Mouse (Mus musculus) hindbrain, embryonic 16.5 days (tissue): ENCODE results near the gene Tmem37. TPM values are rescaled to one million over a fixed set of nuclear protein-coding genes. Genes with fewer than 3 reads are reported as not detected.

Experiments used
- ATAC-seq: fragments of 200-750 bp; cut with Nextera tagmentation; 2 replicates; pipeline ENCODE4 v1.8.0; 2017; ENCODE audit warnings: moderate TSS enrichment, moderate library complexity
- H3K27ac ChIP-seq: fragments of 300-500 bp; sonication (generic); 2 replicates; pipeline ENCODE4 v1.5.1; 2014; ENCODE audit warnings: low read depth, mild to moderate bottlenecking, control low read depth, low read length, moderate library complexity
- H3K27me3 ChIP-seq: fragments of 300-500 bp; sonication (generic); replicated peaks from 2 replicates; pipeline ENCODE4 v1.6.1; 2014; ENCODE audit warnings: low read length; ENCODE audit not compliant: control insufficient read depth, insufficient read depth
- H3K36me3 ChIP-seq: fragments of 300-500 bp; sonication (generic); 2 replicates; pipeline ENCODE4 v1.6.1; 2014; ENCODE audit warnings: mild to moderate bottlenecking, low read length, moderate library complexity, mixed read lengths; ENCODE audit not compliant: control insufficient read depth, insufficient read depth
- H3K4me1 ChIP-seq: fragments of 300-500 bp; sonication (generic); 2 replicates; pipeline ENCODE4 v1.6.1; 2014; ENCODE audit warnings: low read depth, low read length; ENCODE audit not compliant: control insufficient read depth, insufficient read depth
- H3K4me2 ChIP-seq: fragments of 300-500 bp; sonication (generic); 2 replicates; pipeline ENCODE4 v1.6.1; 2014; ENCODE audit warnings: mild to moderate bottlenecking, low read length, control low read depth, moderate library complexity
- H3K4me3 ChIP-seq: fragments of 300-500 bp; sonication (generic); 2 replicates; pipeline ENCODE4 v1.5.1; 2014; ENCODE audit warnings: mild to moderate bottlenecking, low read length, control low read depth, moderate library complexity
- H3K9ac ChIP-seq: fragments of 300-500 bp; sonication (generic); 2 replicates; pipeline ENCODE4 v1.6.1; 2014; ENCODE audit warnings: low read depth, mild to moderate bottlenecking, control low read depth, low read length, moderate library complexity
- H3K9me3 ChIP-seq: fragments of 300-500 bp; sonication (generic); 2 replicates; pipeline ENCODE4 v1.6.1; 2014; ENCODE audit warnings: mild to moderate bottlenecking, low read length, moderate library complexity; ENCODE audit not compliant: control insufficient read depth
- WGBS: fragments of 180-500 bp; shearing (Covaris S2); extraction: QIAGEN DNeasy Blood & Tissue Kit; methylation state at CpG from one replicate; pipeline ENCODE4 v1.1.7; 2014; 5-methylcytosine and 5-hydroxymethylcytosine counted together
- polyA plus RNA-seq: library from polyadenylated mRNA; unstranded; fragments of >200 nt; fragmentation: Nextera tagmentation; extraction: Ambion mirVana; gene quantifications from 2 replicates; pipeline ENCODE4 v1.2.1, GENCODE M21; 2015

Gene Tmem37
- polyA plus RNA-seq, 1 experiment from 2014 or later: 7.7 TPM

- H3K27me3 ChIP-seq: no peaks in the 10 kb centered on the region
- ATAC-seq: peak; percentile 91
- peak overlapping the region; percentile 82 for H3K27ac ChIP-seq
- H3K4me3 ChIP-seq: no peak overlapping the region
- H3K4me1 ChIP-seq: peaks cover 14% of the 10 kb centered on the region
- H3K9ac ChIP-seq: no peak overlapping the region
- no peak overlapping the region for H3K4me2 ChIP-seq
- H3K36me3 ChIP-seq: peaks cover 24% of the 10 kb centered on the region
- H3K9me3 ChIP-seq: peaks cover 4% of the 10 kb centered on the region
- 57% methylated on average over 9 of the region's 9 CpGs for WGBS
These were observed 41.8 kb upstream of the Tmem37 start for GRCm38 (mm10) chr1:120115671-120116081.

DNA sequence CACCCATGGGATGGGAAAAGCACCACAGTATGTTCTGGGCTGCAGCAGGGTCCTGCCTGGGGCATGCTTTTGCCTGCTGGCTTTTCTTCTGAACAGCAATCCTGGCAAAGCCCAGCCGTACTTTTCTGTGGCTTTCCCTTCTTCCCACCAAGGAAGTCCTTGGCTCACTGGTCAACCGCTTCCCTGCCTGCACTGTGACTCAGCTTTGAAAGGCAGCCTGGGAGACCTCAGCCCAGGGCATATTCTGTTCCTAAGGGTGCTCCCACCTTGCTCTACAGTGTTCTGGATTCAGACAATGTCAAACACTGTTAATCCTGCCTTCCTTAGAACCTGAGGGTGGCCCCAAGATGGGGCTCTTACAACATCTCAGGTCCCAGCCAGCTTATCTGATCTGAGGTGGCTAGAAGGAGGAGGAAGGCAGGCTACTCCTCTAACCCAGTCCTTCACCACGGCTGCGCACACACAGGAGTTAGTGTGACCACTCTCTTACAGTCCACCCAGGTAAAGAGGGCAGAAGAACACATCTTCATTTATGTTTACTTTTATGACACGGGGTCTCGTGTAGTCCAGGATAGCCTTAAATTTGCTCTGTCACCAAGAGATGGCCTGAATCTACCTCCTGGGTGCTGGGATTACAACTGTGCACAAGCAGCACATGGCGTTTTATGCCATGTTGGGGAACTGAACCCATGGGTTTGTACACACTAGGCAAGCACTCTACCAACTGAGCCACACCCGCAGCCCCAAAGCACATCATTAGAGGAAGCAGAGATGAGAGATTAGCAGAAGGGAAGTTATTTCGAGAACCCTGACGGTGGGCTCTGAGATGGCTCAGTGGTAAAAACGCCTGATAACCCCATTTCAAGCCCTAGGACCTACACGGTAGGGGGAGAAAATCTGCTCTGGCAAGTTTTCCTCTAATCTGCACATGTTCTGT, 38.6 kb upstream of the Tmem37 start:
- Histone ChIP-seq H3K4me2 (no peak overlapping the region), H3K9ac (no peak overlapping the region), H3K9me3 (peaks cover 4% of the 10 kb centered on the region), H3K27ac (0 out of 2 replicates have a peak overlapping the region, but pooled peaks have one; percentile 34), H3K4me1 (no peaks in the 10 kb centered on the region; the same call in 1 of the 2 replicates), H3K27me3 (no peaks in the 10 kb centered on the region), H3K36me3 (peaks cover 24% of the 10 kb centered on the region), H3K4me3 (no peak overlapping the region)
- no peak for ATAC-seq
- WGBS: 95% methylated on average over 12 of the region's 12 CpGs

DNA sequence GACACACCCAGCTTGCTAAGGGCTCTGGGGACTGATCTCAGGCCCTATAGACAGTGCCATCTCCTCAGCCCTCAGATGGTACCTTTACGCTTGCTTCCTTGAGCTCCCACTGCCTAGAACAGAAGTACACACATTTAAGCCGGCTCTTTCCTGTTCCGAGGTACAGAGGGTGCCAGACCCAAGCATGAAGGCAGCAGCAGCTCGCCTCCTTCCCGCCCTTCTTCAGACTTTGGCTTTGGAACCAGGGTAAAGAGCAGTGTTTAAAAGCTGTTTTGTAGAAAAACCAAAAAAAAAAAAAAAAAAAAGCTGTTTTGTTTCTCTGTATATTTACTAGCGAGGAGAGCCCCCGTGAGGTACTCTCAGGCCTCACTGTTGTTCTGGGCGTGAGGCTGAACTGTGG, 37.9 kb upstream of the Tmem37 start:
- ATAC-seq: no peak
- Histone ChIP-seq H3K9ac (no peak overlapping the region), H3K4me3 (no peak overlapping the region), H3K9me3 (peaks cover 4% of the 10 kb centered on the region), H3K4me1 (no peaks in the 10 kb centered on the region; the same call in 1 of the 2 replicates), H3K4me2 (no peak overlapping the region), H3K27ac (0 out of 2 replicates have a peak overlapping the region, but pooled peaks have one; percentile 34), H3K27me3 (no peaks in the 10 kb centered on the region), H3K36me3 (peaks cover 24% of the 10 kb centered on the region)
- 89% methylated on average over 8 of the region's 8 CpGs for WGBS

DNA sequence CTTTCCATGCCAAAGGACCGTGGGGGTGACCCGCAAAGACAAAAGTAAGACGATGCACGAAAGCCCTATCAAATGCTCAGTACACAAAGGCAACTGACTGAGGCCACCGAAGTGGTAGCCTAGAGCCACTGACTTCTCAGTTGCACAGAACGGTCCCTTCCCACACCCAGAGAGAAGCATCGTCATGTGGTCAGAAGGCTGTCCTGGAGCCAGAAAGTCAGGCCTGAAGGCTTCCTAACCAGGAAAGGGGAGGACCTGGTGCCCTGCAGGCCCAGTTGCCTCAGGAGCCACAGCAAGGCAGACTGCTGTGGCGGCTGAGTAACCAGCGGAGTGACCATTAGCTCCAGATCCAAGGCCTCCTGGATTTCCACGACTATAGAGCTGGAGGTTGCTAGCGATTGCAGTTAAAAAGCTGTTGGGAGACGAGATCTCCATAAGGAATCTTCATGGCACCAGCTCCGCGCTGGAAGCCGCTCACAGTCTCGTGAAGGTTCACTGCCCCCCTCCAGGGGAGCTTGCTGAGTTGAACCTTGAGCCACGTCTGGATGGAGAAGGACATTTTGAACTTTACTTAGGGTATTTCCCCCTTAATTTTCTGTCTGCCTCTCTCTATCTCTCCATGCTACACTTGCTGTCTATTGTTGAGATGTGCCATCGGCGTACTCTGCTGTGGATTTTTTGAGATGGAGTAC, 36.0 kb upstream of the Tmem37 start:
- peaks cover 4% of the 10 kb centered on the region for H3K9me3 ChIP-seq
- H3K27ac ChIP-seq: no peak overlapping the region
- ATAC-seq: no peak
- WGBS: 87% methylated on average over 19 of the region's 19 CpGs
- peaks cover 16% of the 10 kb centered on the region for H3K36me3 ChIP-seq
- no peak overlapping the region for H3K9ac ChIP-seq
- no peak overlapping the region for H3K4me2 ChIP-seq
- H3K27me3 ChIP-seq: no peaks in the 10 kb centered on the region
- no peaks in the 10 kb centered on the region; the same call in 1 of the 2 replicates for H3K4me1 ChIP-seq
- no peak overlapping the region for H3K4me3 ChIP-seq

DNA sequence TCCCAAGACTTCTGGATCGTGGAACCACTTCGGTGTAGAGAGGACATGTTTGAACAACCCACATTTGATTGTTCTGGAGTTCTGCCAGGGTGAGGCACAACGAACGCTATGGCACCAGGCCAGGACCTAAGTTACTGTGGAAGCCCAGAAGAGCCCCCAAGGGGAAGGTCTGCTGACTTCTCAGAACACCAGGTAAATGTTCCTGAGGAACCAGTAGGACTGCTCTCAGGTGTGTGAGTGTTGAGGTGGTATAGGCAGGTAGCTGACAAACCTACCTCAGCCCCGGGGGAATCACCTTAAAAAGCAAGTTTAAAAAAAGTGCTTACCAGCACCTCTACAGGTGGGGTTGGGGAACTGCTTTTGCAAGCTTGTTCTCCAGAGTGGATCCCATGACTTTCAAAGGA, 31.7 kb upstream of the Tmem37 start:
- Histone ChIP-seq H3K4me3 (no peak overlapping the region), H3K36me3 (no peaks in the 10 kb centered on the region), H3K27me3 (no peaks in the 10 kb centered on the region), H3K4me1 (no peaks in the 10 kb centered on the region), H3K9me3 (no peaks in the 10 kb centered on the region), H3K4me2 (no peak overlapping the region), H3K9ac (no peak overlapping the region), H3K27ac (no peak overlapping the region)
- WGBS: 70% methylated on average over 5 of the region's 5 CpGs
- ATAC-seq: no peak

GRCm38 (mm10) chr1:120101227-120101609, 27.3 kb upstream of the Tmem37 start:
- H3K4me3 ChIP-seq: no peak overlapping the region
- H3K9me3 ChIP-seq: no peaks in the 10 kb centered on the region
- 84% methylated on average over 3 of the region's 3 CpGs for WGBS
- H3K27me3 ChIP-seq: no peaks in the 10 kb centered on the region
- H3K9ac ChIP-seq: no peak overlapping the region
- H3K27ac ChIP-seq: no peak overlapping the region
- no peaks in the 10 kb centered on the region for H3K4me1 ChIP-seq
- no peaks in the 10 kb centered on the region for H3K36me3 ChIP-seq
- ATAC-seq: no peak
- H3K4me2 ChIP-seq: no peak overlapping the region

DNA sequence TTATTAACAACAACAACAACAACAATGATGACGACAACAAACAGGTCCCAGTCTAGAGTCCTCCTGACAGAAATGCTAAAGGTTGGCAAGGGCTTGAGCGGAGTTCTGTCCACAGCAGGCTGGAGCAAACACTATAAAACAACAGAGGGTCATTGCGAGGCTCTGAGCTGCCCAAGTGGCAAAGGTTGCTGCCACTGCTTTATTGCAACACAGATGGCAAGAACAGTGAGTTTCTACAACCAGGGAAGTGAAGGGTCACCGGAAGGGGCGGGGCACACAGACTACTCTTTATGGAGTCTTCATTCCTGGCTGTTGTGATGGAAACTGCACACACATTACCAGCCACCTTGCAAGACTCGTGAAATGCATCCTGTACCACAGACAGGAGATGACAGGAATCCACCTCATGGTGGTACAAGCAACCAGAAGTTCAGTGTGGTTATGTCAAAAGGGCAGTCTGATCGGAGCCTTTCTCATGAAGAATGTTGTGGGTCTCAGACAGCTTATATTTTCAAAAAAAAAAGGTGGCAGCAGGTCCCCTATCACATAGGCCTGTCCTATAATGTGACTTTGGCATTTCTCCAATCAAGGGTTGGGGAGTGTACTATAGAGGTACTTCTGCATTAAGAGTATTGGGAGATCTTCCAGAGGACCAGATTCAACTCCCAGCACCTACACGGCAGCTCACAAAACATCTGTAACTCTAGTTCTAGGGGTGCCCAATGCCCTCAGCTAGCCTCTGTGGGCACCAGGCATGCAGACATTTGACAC, 26.8 kb upstream of the Tmem37 start:
- H3K9me3 ChIP-seq: no peaks in the 10 kb centered on the region
- H3K27me3 ChIP-seq: no peaks in the 10 kb centered on the region
- H3K36me3 ChIP-seq: no peaks in the 10 kb centered on the region
- H3K4me3 ChIP-seq: no peak overlapping the region
- ATAC-seq: no peak
- H3K27ac ChIP-seq: no peak overlapping the region
- H3K9ac ChIP-seq: no peak overlapping the region
- H3K4me1 ChIP-seq: no peaks in the 10 kb centered on the region
- WGBS: 73% methylated on average over 8 of the region's 8 CpGs
- H3K4me2 ChIP-seq: no peak overlapping the region

DNA sequence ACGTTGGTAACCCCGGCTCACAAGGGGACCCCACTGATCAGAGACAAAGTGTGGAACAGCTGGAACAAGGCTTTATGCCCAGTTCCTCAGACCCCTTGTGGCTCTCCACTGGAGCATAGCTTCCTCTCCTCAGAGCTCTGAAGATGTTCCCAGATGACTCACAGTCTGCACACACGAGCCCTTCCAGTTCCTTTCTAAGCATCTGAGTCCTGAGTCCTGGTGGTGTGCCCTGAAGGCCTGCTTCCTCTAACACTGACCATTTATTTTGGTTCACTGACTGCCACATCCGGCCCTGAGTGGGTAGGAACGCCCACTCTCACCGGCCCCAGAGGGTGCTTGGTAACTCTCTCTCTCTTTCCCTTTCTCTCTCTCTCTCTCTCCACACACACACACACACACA, 25.6 kb upstream of the Tmem37 start:
- Histone ChIP-seq H3K4me3 (no peak overlapping the region), H3K27ac (no peak overlapping the region), H3K4me1 (no peaks in the 10 kb centered on the region), H3K4me2 (no peak overlapping the region), H3K36me3 (no peaks in the 10 kb centered on the region), H3K9me3 (no peaks in the 10 kb centered on the region), H3K9ac (no peak overlapping the region), H3K27me3 (no peaks in the 10 kb centered on the region)
- ATAC-seq: no peak
- 59% methylated on average over 6 of the region's 6 CpGs for WGBS
